Mouse (Mus musculus) liver, adult (tissue): ENCODE results near the gene Hdac1.

ENCODE experiments used
- GATA4 ChIP-seq: IDR thresholded peaks from 2 replicates; pipeline ENCODE4 v1.6.1; 2014; ENCODE audit warnings: mild to moderate bottlenecking, low read length; ENCODE audit not compliant: insufficient replicate concordance

Hdac1 gene

DNA sequence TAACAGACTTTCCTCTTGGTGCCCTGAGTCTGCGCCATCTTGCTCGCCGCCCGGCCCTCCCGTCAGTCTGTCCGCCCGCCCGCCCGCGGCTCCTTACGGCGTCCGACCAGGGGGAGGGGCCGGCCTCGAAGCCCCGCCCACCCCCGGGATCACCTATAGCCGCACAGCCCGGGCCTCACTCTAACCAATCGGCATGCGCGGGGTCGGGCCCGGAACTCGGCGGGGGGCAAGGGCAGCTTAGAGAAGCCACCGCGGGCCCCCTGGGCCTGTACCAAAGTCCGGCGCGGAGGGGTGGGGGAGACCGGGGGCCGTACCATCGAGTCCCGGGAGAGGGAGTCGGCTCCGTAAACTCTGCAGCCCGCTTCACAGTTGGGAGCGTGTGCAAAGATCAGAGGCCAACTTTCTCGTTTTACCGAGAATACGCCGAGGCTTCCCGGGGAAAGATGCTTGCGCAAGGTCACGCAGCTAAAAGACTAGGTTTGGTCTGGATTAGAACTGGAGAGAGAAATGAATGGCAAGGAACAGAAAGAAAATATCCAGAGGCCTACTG, at the start of gene Hdac1:
TSS of gene Hdac1 (minus strand) at position 122 of the 550 bp plus-strand sequence.
- TF ChIP-seq GATA4 = 0 out of 2 replicates have a peak, but pooled peaks have one; percentile 31

GRCm38 (mm10) chr4:129588865-129589264, 46.4 kb upstream of the Hdac1 start:
- no peak for TF ChIP-seq GATA4

GRCm38 (mm10) chr4:129586943-129587342, 44.4 kb upstream of the Hdac1 start:
- no peak for TF ChIP-seq GATA4

DNA sequence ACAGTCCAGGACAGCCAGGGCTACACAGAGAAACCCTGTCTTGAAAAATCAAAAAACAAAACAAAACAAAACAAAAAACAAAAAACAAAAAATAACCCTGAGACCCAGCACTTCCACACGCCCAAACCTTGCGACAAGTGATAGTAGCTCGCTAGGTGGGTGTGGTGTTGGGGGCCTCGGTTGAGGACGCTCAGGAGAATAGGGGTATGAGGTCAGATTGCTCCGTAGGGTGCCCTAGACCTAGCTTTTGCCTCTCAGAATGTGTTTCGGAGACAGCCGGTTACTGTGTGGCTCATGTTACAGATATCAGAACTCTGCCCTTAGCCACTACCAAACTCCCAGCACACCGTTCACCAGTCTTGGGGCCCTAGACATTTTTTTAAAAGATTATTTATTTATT, 43.3 kb upstream of the Hdac1 start:
- TF ChIP-seq GATA4 = no peak

GRCm38 (mm10) chr4:129584884-129585608, 42.5 kb upstream of the Hdac1 start:
- TF ChIP-seq GATA4 = no peak

DNA sequence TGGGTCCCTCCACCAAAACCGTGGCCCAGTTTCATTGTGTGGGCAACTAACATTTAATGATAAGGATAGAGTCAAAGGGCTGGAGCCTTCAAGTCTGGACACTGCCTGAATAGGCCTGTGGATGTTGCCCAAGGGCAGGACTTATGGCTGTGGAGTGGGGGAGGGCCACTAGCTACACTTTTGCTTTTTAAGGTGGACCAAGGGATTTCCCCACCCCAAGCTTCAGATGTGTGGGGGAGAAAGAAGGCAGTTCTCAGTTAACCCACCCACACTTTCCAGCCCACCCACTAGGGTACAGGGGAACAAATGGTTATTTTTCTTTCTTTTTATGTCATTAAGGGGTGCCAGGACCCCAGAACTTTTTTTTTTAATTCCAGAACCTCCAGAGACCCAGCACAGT, 41.9 kb upstream of the Hdac1 start:
- no peak for TF ChIP-seq GATA4

- TF ChIP-seq GATA4 = no peak
Measured at GRCm38 (mm10) chr4:129582251-129582650, 39.7 kb upstream of the Hdac1 start.

DNA sequence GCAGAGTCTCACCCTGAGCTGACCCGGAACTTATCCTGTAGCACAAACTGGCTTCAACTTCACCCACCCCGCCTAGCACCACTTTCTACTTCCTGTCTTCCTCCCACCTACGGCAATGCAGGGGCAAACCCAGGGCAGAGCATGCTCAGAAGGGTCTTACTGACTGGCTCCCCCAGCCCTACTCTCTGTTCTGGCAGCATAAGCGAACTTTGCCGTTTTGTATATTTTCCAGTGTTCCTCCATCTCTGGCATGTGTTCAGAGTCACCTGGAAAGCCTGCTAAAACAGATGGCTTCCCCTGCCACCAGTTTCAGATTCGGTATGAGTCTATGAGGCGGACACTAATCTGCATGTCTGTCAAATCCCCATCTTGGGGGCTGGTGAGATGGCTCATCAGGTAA, 37.8 kb upstream of the Hdac1 start:
- no peak for TF ChIP-seq GATA4

- TF ChIP-seq GATA4 = peak; percentile 84; the same call in 1 of the 2 replicates
Measured at GRCm38 (mm10) chr4:129578466-129578865, 36.0 kb upstream of the Hdac1 start, which contains the start of gene Fam167b. TSS of gene Fam167b (minus strand) at chr4:129578549.

GRCm38 (mm10) chr4:129577688-129578087, 35.2 kb upstream of the Hdac1 start:
- no peak for TF ChIP-seq GATA4

DNA sequence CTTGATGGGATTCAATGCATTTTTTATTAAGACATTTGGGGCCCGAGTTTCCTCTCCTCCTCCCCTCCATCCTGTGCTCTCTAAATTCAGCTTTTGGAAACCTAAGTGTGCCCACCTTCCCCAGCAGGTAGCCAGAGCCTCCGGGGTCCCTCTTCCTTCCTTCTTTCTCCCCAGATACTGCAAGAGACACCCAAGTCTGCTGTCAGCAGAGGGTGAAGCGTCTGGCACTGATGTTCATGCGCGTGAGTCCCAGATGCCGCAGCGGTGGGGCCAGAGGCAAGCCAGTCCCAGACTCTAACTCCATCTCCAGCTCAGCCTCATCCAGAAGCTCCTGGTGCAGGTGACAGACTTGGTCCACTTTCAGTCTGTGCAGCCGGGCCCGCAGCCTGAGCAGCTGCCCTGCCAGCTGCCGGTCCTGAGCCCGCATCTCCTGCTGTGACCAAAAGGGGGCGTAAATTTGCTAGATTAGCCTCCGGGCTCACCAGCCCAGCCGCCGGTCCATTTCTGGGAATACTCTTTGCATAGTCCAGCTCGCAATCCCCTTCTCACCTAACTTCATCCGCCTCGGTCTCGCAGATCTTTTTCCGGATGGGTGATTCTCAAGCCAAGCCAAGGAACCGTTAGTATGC, 34.5 kb upstream of the Hdac1 start:
- TF ChIP-seq GATA4 = peak; percentile 48; the same call in 1 of the 2 replicates

GRCm38 (mm10) chr4:129575171-129575844, 32.8 kb upstream of the Hdac1 start:
- TF ChIP-seq GATA4 = no peak

- TF ChIP-seq GATA4 = no peak
Measured at GRCm38 (mm10) chr4:129573430-129573829, 30.9 kb upstream of the Hdac1 start, which contains the start of gene Lck. TSS of gene Lck (minus strand) at chr4:129573641.

GRCm38 (mm10) chr4:129573093-129573370, 30.5 kb upstream of the Hdac1 start:
- TF ChIP-seq GATA4 = no peak

DNA sequence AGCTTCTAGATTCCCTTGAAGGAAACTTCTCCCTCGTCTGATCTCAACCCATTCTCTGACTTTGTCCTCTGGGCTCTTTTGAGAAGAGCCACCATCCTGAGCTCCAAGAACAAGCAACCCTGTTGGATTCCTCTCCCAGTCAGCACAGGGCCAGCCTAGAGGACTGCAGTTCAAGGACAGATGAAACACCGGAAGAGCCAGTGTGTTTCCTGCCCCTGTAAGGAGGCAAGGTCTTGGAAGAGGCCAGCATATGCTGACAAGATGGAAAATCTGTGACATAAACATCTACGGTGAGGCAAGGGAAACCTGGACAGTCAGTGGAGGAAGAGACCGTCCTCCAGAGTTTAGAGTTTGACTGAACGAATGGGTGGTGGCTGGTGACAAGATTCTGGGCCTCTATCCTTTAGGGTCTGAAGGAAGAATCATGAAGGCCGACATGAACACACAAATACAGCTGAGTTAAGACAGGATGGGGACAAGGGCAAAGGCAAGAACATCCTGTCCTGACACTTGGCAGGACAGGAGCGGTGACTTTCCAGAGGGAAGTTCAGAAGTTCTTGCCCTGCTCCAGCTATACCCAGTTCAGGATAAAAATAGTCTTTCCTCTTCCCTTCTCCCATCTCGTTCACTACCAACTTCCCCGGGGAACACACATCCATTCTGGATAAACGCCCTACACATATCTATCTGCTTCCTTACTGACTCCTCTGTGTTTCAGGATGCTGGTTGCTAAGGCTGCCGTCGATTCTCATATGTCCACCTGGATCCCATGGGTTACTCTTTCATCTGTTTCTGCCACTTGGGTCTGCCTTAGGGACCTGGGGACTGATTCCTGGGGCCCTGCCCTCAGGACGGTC, 30.0 kb upstream of the Hdac1 start:
- TF ChIP-seq GATA4 = 0 out of 2 replicates have a peak, but pooled peaks have one; percentile 64

GRCm38 (mm10) chr4:129571551-129572084, 29.1 kb upstream of the Hdac1 start:
- TF ChIP-seq GATA4 = no peak
